Mouse (Mus musculus) midbrain, embryonic 11.5 days (tissue): ENCODE data around the gene 9530053A07Rik. TPM values are rescaled to one million over a fixed set of nuclear protein-coding genes. Genes with fewer than 3 reads are reported as not detected.

Source experiments
- ATAC-seq: fragments of 200-750 bp; cut with Nextera tagmentation; 2 replicates; pipeline ENCODE4 v1.8.0; 2017; ENCODE audit warnings: moderate TSS enrichment, moderate library complexity; ENCODE audit not compliant: low FRiP score
- DNase-seq: peaks from one replicate; pipeline ENCODE4 v3.0.0; 2015; ENCODE audit warnings: low spot score; ENCODE audit errors: missing footprints
- H3K27ac ChIP-seq: fragments of 300-500 bp; sonication (generic); 2 replicates; pipeline ENCODE4 v1.5.1; 2014; ENCODE audit warnings: low read depth, low read length
- H3K27me3 ChIP-seq: fragments of 300-500 bp; sonication (generic); 2 replicates; pipeline ENCODE4 v1.6.1; 2014; ENCODE audit warnings: mild to moderate bottlenecking, low read length, moderate library complexity, mixed read lengths; ENCODE audit not compliant: control insufficient read depth, insufficient read depth
- H3K36me3 ChIP-seq: fragments of 300-500 bp; sonication (generic); 2 replicates; pipeline ENCODE4 v1.6.1; 2014; ENCODE audit warnings: mild to moderate bottlenecking, low read length, moderate library complexity, mixed read lengths; ENCODE audit not compliant: control insufficient read depth, insufficient read depth
- H3K4me1 ChIP-seq: fragments of 300-500 bp; sonication (generic); 2 replicates; pipeline ENCODE4 v1.6.1; 2014; ENCODE audit warnings: low read length; ENCODE audit not compliant: control insufficient read depth, insufficient read depth
- H3K4me2 ChIP-seq: fragments of 300-500 bp; sonication (generic); 2 replicates; pipeline ENCODE4 v1.6.1; 2014; ENCODE audit warnings: mild to moderate bottlenecking, moderate library complexity
- H3K4me3 ChIP-seq: fragments of 300-500 bp; sonication (generic); 2 replicates; pipeline ENCODE4 v1.5.1; 2014; ENCODE audit warnings: low read depth, low read length
- H3K9ac ChIP-seq: fragments of 300-500 bp; sonication (generic); 2 replicates; pipeline ENCODE4 v1.6.1; 2014; ENCODE audit warnings: low read length
- H3K9me3 ChIP-seq: fragments of 300-500 bp; sonication (generic); 2 replicates; pipeline ENCODE4 v1.6.1; 2016; ENCODE audit warnings: low read length; ENCODE audit not compliant: control insufficient read depth
- WGBS: fragments of 180-500 bp; shearing (Covaris S2); extraction: QIAGEN DNeasy Blood & Tissue Kit; methylation state at CpG from one replicate; pipeline ENCODE4 v1.1.7; 2014; 5-methylcytosine and 5-hydroxymethylcytosine counted together
- polyA plus RNA-seq: library from polyadenylated mRNA; unstranded; fragments of >200 nt; fragmentation: Nextera tagmentation; extraction: Ambion mirVana; gene quantifications from 2 replicates; pipeline ENCODE4 v1.2.1, GENCODE M21; 2014

9530053A07Rik gene
- polyA plus RNA-seq, 1 experiment from 2014 or later, result 0.08 TPM

GRCm38 (mm10) chr7:28206044-28206600, 76.9 kb downstream of the 9530053A07Rik start:
- ATAC-seq (no peak), DNase-seq (peak; percentile 73)
- Histone ChIP-seq H3K9ac (no peak overlapping the region), H3K36me3 (no peaks in the 10 kb centered on the region), H3K4me1 (no peaks in the 10 kb centered on the region), H3K4me2 (no peak overlapping the region), H3K9me3 (no peaks in the 10 kb centered on the region), H3K27me3 (no peaks in the 10 kb centered on the region), H3K4me3 (no peak overlapping the region), H3K27ac (no peak overlapping the region)
- 72% methylated on average over 4 of the region's 4 CpGs for WGBS

GRCm38 (mm10) chr7:28208396-28208987, 79.2 kb downstream of the 9530053A07Rik start:
- H3K27me3 ChIP-seq, result no peaks in the 10 kb centered on the region
- peak overlapping the region; percentile 47; the same call in 1 of the 2 replicates for H3K9ac ChIP-seq
- no peaks in the 10 kb centered on the region for H3K36me3 ChIP-seq
- H3K9me3 ChIP-seq, result no peaks in the 10 kb centered on the region
- H3K4me2 ChIP-seq, result peak overlapping the region; percentile 45
- ATAC-seq, result no peak
- 60% methylated on average over 12 of the region's 12 CpGs for WGBS
- H3K4me1 ChIP-seq, result no peaks in the 10 kb centered on the region
- peak; percentile 44 for DNase-seq
- peak overlapping the region; percentile 25 for H3K4me3 ChIP-seq
- H3K27ac ChIP-seq, result no peak overlapping the region

DNA sequence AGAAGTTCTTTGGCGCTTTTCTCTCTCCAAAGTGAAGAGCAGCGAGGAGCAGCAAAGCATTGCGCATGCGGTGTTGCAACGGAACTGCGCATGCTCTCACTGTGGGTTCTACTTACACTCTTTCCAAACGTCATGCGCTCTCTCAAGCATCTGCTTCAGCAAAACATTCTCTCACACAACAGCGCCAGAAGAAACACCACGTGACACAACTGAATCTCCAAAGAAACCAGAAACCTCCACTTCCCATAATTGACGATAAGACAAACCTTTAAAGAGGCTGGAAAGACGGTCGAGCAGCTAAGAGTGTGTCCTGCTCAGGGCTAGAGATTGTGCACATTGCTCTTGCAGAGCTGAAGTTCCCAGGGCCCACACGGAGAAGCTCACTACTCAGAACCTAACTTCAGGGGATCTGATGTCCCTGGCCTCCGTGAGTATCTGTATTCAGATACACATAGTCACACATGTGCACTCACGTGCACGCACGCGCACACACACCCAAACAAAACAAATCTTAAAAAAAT, 79.8 kb downstream of the 9530053A07Rik start:
- Histone ChIP-seq H3K27me3 (no peaks in the 10 kb centered on the region), H3K4me1 (no peaks in the 10 kb centered on the region), H3K4me3 (peak overlapping the region; percentile 25), H3K9ac (peak overlapping the region; percentile 47; the same call in 1 of the 2 replicates), H3K36me3 (no peaks in the 10 kb centered on the region), H3K27ac (no peak overlapping the region), H3K4me2 (peak overlapping the region; percentile 45), H3K9me3 (no peaks in the 10 kb centered on the region)
- WGBS, result 63% methylated on average over 19 of the region's 19 CpGs
- ATAC-seq (no peak), DNase-seq (peak; percentile 88)

DNA sequence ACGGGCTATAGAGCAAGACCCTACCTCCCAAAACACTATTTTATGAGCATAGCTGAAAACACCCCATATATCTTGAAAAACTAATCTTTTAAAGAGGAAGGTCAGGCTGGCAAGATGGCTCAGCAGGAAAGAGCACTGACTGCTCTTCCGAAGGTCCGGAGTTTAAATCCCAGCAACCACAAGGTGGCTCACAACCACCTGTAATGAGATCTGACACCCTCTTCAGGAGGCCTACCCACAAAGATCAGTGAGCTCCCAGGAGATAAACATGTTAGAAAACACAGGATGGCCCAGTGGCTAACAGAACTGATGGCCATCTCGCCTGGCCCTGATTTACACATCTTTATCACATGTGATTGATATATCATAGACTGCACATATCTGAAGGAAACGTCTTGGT, 81.5 kb downstream of the 9530053A07Rik start:
- peak; percentile 33 for DNase-seq
- H3K27ac ChIP-seq, result no peak overlapping the region
- no peaks in the 10 kb centered on the region for H3K36me3 ChIP-seq
- no peak overlapping the region for H3K9ac ChIP-seq
- 50% methylated on average over 5 of the region's 5 CpGs for WGBS
- H3K4me3 ChIP-seq, result no peak overlapping the region
- H3K9me3 ChIP-seq, result no peaks in the 10 kb centered on the region
- ATAC-seq, result no peak
- no peaks in the 10 kb centered on the region for H3K4me1 ChIP-seq
- no peaks in the 10 kb centered on the region for H3K27me3 ChIP-seq
- no peak overlapping the region for H3K4me2 ChIP-seq

GRCm38 (mm10) chr7:28214142-28214541, 84.9 kb downstream of the 9530053A07Rik start:
- Histone ChIP-seq H3K27ac (no peak overlapping the region), H3K4me2 (no peak overlapping the region), H3K4me3 (no peak overlapping the region), H3K27me3 (no peaks in the 10 kb centered on the region), H3K36me3 (no peaks in the 10 kb centered on the region), H3K4me1 (no peaks in the 10 kb centered on the region), H3K9me3 (no peaks in the 10 kb centered on the region), H3K9ac (no peak overlapping the region)
- ATAC-seq, result no peak
- DNase-seq, result peak; percentile 87
- 40% methylated on average over 10 of the region's 10 CpGs for WGBS

Other genes starting within 250 kb of the 9530053A07Rik start
- 11.7 and 12.6 TPM in 2 replicates for gene Zfp974, start 200.0 kb upstream of the 9530053A07Rik start, polyA plus RNA-seq
- gene Zfp780b, start 150.3 kb upstream of the 9530053A07Rik start, polyA plus RNA-seq, result 21.1 and 22.2 TPM in 2 replicates
- gene Zfp850, start 115.4 kb upstream of the 9530053A07Rik start, polyA plus RNA-seq, result 8.5 and 10.1 TPM in 2 replicates
- gene Psmc4, start 79.4 kb upstream of the 9530053A07Rik start, polyA plus RNA-seq, result 422 and 423 TPM in 2 replicates
- not detected in 2 replicates for gene Fcgbp, start 58.2 kb upstream of the 9530053A07Rik start, polyA plus RNA-seq
- gene Fbl, start 40.2 kb downstream of the 9530053A07Rik start, polyA plus RNA-seq, result 43.2 and 46.0 TPM in 2 replicates
- 14.5 and 16.0 TPM in 2 replicates for gene Dyrk1b, start 50.0 kb downstream of the 9530053A07Rik start, polyA plus RNA-seq
- 10.1 and 13.4 TPM in 2 replicates for gene Eid2, start 138.4 kb downstream of the 9530053A07Rik start, polyA plus RNA-seq
- gene Eid2b, start 148.3 kb downstream of the 9530053A07Rik start, polyA plus RNA-seq, result 18.0 and 21.9 TPM in 2 replicates
- gene Selenov, start 161.7 kb downstream of the 9530053A07Rik start, polyA plus RNA-seq, result 0.41 and 0.48 TPM in 2 replicates
- gene Dll3, start 172.8 kb downstream of the 9530053A07Rik start, polyA plus RNA-seq, result 89.6 and 90.0 TPM in 2 replicates
- 195 and 214 TPM in 2 replicates for gene Timm50, start 182.6 kb downstream of the 9530053A07Rik start, polyA plus RNA-seq
- 71.3 and 82.2 TPM in 2 replicates for gene Supt5, start 209.3 kb downstream of the 9530053A07Rik start, polyA plus RNA-seq
- gene Rps16, start 221.2 kb downstream of the 9530053A07Rik start, polyA plus RNA-seq, result 740 and 824 TPM in 2 replicates
- gene Plekhg2, start 243.1 kb downstream of the 9530053A07Rik start, polyA plus RNA-seq, result 36.1 and 39.4 TPM in 2 replicates